Mouse (Mus musculus): ENCODE measurements around the gene Catsperg2.

GRCm38 (mm10) chr7:29776568-29776967, 49.7 kb upstream of the Catsperg2 start:
- TF ChIP-seq CTCF (IDR thresholded peaks at IDR 0.05; ENCODE audit: low read depth) (no peak), EP300 (IDR thresholded peaks at IDR 0.05; ENCODE audit: low read depth) (no peak)

All from liver, embryonic 14.5 days (tissue).